Mouse (Mus musculus) monocyte, adult 5-6 weeks (primary cell): ENCODE results near the gene Ccdc159. TPM values are rescaled to one million over a fixed set of nuclear protein-coding genes. Genes with fewer than 3 reads are reported as not detected.

ENCODE experiments used
- total RNA-seq: library from RNA; stranded (forward); fragments of 200-1000, 200-491, 200-594 nt; gene quantifications from 3 replicates; pipeline ENCODE4 v1.2.3, GENCODE M21; 2017

Ccdc159 gene
- total RNA-seq, 1 experiment from 2014 or later: not detected

Other genes starting within 250 kb of the Ccdc159 start
- gene Ldlr, start 204.0 kb upstream of the Ccdc159 start, total RNA-seq: 63.8 to 106 TPM (median 96.1 TPM) in 3 replicates
- 4.1 to 8.0 TPM (median 6.2 TPM) in 3 replicates for gene Spc24, start 167.2 kb upstream of the Ccdc159 start, total RNA-seq
- 0.39 to 1.1 TPM in 2 of 3 replicates, not detected in the other for gene Kank2, start 128.7 kb upstream of the Ccdc159 start, total RNA-seq
- gene Angptl8, start 92.0 kb upstream of the Ccdc159 start, total RNA-seq: not detected in 3 replicates
- gene Dock6, start 74.8 kb upstream of the Ccdc159 start, total RNA-seq: 0.32 to 15.0 TPM (median 6.1 TPM) in 3 replicates
- 8.4 to 22.7 TPM (median 18.5 TPM) in 3 replicates for gene Rab3d, start 9.3 kb upstream of the Ccdc159 start, total RNA-seq
- gene Tmem205, start 85 bp downstream of the Ccdc159 start, total RNA-seq: 1.1 to 5.0 TPM (median 4.0 TPM) in 3 replicates
- gene Plppr2, start 9.6 kb downstream of the Ccdc159 start, total RNA-seq: 0.58 TPM in 1 of 3 replicates, not detected in the others
- gene Swsap1, start 28.3 kb downstream of the Ccdc159 start, total RNA-seq: 2.2 to 5.5 TPM (median 2.5 TPM) in 3 replicates
- gene Epor, start 36.0 kb downstream of the Ccdc159 start, total RNA-seq: not detected in 3 replicates
- 0.29 TPM in 1 of 3 replicates, not detected in the others for gene Rgl3, start 62.0 kb downstream of the Ccdc159 start, total RNA-seq
- 1.9 TPM in 1 of 3 replicates, not detected in the others for gene Ccdc151, start 75.2 kb downstream of the Ccdc159 start, total RNA-seq
- gene Prkcsh, start 75.3 kb downstream of the Ccdc159 start, total RNA-seq: 49.4 to 96.0 TPM (median 60.8 TPM) in 3 replicates
- gene Elavl3, start 124.6 kb downstream of the Ccdc159 start, total RNA-seq: not detected in 3 replicates
- gene Gm49318, start 143.8 kb downstream of the Ccdc159 start, total RNA-seq: not detected in 3 replicates
- gene Zfp653, start 143.9 kb downstream of the Ccdc159 start, total RNA-seq: 8.5 to 13.4 TPM (median 13.1 TPM) in 3 replicates
- 7.4 to 18.5 TPM (median 15.5 TPM) in 3 replicates for gene Ecsit, start 158.0 kb downstream of the Ccdc159 start, total RNA-seq
- gene Cnn1, start 171.7 kb downstream of the Ccdc159 start, total RNA-seq: not detected in 3 replicates
- gene Elof1, start 189.7 kb downstream of the Ccdc159 start, total RNA-seq: 22.0 to 30.4 TPM (median 24.7 TPM) in 3 replicates
- 24.2 to 38.4 TPM (median 30.8 TPM) in 3 replicates for gene Acp5, start 208.2 kb downstream of the Ccdc159 start, total RNA-seq
- 11.5 to 20.1 TPM (median 15.5 TPM) in 3 replicates for gene Pigyl, start 229.4 kb downstream of the Ccdc159 start, total RNA-seq